Mouse (Mus musculus) spleen, embryonic (tissue): ENCODE measurements around the gene Efhd2.

Source experiments
- CTCF ChIA-PET: fragments of 350-600 bp; sonication (Branson Sonifier 250); formaldehyde crosslinking; loops from one replicate; lab custom pipeline; 2022; lab: Charles Lee

Gene Efhd2

DNA sequence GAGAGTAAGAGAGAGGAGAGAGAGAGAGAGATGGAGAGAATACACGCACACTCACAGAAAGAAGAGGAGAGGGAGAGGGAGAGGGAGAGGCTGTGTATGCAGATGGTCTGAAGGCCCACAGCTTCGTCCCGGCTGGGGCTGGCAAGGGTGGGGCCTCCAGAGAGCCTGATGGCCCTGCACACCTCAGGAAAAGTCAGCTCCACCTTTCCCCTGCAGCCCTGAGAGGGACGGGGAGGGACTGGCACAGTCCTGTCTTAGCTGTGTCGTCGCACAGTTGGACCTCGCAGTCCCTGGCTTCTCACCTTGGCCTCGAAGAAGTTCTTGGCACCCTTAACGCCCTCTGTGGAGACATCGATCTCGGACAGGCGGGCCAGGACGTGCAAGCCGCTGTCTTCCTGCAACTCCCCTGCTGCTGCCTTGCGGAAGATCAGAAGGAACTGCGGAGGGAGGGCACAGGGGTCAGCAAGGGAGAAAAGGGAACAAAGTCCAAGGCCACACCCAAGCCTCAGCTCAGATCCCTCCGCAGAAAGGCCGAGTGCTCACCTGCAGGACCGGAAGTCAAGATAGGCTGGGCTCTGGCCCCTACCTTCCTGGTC is 14.4 kb downstream of the Efhd2 start:
- CTCF ChIA-PET = interaction anchor here (0.5 to 1.0 kb wide), 2 partner anchors 97 to 98 kb away, joined by 3 read pairs; no protein-coding TSS in a partner anchor

DNA sequence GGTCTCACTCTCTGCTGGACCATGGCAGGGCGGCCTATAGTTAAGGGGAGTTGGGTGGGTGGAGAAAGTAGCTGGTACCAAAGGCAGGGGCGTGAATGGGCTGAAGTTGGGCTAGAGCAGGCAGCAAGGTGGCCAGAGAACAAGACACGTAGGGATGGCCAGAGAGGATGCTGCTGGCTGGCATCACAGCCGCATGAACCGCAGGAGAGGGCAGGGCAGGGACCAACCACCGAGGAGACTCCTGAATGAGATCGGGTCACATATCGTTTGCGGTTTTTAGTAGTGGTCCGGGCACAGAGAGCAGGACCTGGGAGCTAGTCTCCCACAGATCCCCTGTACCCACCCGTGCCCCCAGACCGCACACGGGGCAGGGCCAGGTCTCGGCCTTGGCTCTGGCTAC is 15.4 kb downstream of the Efhd2 start:
- CTCF ChIA-PET = interaction anchor here (0.6 kb wide), 1 partner anchor 80 kb away, joined by 7 read pairs; no protein-coding TSS in a partner anchor

DNA sequence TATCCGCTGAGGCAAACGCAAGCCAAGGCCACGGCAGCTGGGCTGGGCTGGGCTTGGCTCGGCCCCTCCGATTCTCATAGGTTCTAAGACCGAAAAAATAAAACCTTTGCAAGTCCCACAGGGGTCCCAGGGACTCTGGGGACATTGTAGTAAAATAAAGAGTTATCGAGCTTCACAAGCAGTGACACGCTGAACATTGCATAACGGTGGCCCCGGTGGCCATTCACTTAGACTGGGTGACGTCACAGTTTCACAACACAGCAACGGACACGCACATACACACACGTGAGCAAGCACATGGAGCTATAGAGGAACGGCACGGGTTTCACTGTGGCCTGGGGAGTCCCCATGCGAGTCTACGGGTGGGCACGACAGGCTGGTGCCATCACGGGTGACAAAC is 16.2 kb downstream of the Efhd2 start:
- CTCF ChIA-PET = interaction anchor here (0.7 kb wide), 1 partner anchor 17 kb away, joined by 3 read pairs; no protein-coding TSS in a partner anchor

DNA sequence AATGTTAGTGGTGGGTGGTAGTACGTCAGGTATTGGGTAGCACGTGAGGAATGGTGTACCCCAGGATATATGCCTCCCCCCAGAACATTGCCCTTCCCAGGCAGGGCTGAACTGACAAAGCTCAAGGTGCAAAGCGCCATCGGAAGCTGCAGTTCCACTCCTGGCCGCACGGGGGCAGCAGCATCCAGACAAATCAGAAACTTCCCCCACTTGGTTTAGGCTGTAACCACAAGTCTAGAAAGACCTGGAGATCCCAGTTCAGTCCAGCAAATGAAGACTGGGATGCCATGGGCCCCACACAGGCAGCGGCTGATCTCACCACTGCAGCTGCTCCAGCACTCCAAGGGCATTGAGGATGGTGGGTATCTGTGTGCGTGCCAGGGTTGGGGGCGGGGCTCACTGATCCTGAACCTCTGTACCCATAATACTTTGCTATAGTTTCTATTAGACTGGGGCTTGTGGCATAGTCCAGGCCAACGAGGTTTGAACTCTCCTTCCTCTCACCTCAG is 17.2 kb downstream of the Efhd2 start:
- CTCF ChIA-PET = no interaction called here

DNA sequence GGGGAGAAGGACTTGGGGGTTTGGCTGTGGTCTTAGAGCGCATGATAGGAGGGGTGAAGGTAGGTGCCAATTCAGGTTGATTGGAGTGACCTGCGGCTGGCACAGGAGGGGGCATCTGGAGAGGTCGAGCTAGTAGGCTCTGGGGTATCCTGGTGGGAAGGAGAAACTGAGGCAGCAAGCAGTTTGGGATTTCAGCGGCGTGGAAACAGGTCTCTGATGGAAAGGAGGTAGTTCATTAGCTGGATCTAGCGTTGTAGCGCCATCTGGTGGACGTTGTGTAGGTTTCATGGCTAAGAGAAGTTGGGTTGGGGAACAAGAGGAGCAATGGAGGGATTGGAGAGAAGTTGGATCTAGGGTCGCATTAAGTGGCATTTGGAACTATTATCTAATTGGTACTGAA is 21.3 kb downstream of the Efhd2 start:
- CTCF ChIA-PET = interaction anchor here (0.6 to 0.7 kb wide), 2 partner anchors 110 to 543 kb away, joined by 3 to 4 read pairs; no protein-coding TSS in a partner anchor

DNA sequence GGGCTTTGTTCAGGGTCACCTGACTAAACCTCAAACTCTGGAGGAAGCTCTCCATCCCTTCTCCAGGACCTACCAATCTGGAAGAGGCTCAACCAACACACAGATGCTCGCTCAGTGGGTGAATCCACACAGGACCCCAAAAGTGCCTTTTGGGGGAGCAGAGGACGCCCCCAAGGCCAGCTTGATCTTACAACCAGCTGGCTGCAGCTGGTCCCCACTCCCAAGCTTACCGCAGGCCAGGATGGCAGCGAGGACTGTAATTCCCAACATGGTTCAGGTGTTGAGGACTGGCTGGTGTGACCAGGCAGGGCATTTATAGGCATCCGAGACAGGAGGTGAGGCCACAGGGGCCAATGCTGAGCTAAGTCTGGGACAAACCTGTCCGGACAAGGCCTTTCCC is 28.7 kb downstream of the Efhd2 start, which contains the start of gene Ctrc:
Gene Ctrc, minus strand, starts transcription at position 361 of the 400 bp plus-strand sequence.
- CTCF ChIA-PET = no interaction called here

DNA sequence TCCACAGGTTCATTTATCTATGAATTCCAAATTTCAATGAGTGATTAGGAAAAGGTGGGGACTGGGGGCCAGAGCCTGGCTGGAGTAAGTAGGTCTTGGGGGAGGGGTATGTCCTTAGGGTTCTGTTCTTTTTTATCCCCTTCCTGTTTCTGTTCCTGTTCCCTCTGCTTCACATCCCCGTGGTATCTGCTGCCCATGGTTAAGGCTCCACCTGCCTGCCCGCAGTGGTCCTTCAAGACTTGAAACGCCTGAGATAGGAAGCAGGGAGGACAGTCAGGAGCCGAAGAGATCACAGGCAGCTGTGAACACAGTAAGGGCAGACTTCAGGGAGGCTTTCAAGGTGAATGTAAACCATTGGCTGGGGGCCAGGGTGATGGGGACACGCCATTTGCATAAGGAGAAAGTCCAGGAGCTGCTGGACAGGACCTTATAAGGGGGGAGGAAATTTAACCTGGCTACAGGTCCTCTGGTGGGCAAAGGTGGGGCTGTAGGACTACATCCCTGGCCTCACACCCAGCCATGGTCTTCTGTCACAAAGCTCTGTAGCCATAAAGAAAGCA is 40.1 kb downstream of the Efhd2 start:
- CTCF ChIA-PET = no interaction called here

DNA sequence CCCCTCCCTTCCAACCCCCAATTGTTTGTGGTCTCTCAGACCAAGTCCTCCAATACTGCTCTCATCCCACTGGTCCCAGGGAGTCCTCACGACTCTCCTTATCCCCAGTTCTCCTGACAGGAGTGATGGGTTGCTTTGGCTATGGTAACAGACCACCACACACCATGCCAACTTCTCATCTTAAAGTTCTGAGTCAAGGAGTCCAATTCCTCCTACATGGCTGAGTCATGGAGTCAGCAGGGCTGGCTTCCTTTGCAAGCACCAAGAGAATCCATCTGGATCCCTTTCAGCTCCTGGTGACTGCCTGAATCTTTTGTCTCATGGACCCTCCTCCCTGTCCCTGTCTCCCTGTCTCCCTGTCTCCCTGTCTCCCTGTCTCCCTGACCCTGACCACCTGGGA is 40.8 kb downstream of the Efhd2 start:
- CTCF ChIA-PET = no interaction called here

DNA sequence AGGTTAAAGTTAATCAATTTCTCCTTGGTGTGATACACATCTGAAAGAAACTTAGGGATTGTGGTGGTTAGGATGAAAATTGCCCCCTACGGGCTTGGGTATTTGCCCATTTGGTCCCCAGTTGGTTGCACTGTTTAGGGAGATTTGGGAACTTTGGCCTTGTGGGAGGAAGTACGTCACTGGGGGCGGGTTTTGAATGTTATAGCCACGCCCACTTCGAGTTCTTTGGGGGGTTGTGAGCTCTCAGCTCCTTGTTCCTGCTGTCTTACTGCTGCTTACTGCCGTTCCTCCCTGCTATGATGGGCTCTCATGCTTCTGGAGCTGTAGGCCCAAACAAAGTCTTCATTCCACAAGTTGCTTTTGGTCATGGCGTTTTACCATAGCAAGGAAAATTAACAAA is 43.4 kb downstream of the Efhd2 start:
- CTCF ChIA-PET = interaction anchor here (0.5 kb wide), 1 partner anchor 47 kb away, joined by 3 read pairs; no protein-coding TSS in a partner anchor

DNA sequence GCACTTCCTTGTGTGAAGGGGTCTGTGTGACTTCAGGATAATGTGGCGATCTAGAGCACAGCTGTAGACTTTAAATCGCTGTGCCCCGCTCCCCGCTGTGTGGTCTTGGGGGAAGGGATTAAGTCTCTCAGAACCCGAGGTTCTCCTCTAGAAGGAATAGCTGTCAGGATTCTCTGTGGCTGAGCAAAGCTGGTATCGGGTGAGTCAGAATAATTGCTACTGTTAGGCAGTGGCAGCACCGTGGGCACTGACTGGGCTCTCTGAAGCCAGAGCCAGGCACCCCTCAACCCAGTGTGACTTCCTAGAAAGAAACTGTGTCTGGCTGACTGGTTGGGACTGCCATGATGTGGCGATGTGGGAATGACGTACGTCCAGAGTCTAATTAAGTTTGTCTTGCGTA is 44.3 kb downstream of the Efhd2 start:
- CTCF ChIA-PET = no interaction called here

DNA sequence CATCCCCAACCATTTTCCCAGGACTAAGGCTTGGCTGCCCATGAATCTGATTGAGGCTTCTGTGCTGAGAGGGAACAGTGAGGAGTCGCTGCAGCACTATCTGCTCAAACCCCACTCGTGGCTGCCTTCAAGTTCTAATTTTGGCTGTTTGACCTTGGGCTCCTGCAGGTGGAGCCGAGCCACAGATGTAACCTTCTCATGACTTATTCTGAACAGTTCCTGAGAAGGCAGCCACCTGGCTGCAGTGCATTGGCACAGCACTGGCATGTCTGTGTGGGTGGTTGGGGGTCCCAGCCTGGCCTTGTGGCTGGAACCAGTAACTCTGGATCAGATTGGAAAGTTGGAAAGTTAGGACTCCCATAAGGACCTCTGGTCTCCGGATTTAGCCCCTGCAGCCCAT is 46.5 kb downstream of the Efhd2 start:
- CTCF ChIA-PET = no interaction called here

DNA sequence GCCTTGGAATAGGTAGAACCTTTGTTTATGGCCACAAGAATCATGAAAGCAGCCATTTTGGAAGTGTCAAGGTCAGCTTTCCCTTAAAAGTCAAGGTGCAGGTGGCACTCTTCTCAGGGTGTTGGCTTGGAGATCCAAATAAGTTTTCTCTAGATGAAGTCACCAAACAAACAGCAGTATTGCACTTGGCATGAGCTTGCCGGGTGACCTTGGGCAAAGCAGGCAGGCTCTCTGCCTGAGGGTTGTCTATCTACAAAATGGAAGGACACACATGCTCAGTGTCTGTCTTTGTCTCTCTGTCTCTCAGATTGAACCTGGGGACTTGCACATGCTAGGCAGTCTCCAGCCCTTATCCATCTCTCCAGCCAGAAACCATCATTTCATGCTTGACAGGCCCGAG is 47.3 kb downstream of the Efhd2 start:
- CTCF ChIA-PET = no interaction called here

DNA sequence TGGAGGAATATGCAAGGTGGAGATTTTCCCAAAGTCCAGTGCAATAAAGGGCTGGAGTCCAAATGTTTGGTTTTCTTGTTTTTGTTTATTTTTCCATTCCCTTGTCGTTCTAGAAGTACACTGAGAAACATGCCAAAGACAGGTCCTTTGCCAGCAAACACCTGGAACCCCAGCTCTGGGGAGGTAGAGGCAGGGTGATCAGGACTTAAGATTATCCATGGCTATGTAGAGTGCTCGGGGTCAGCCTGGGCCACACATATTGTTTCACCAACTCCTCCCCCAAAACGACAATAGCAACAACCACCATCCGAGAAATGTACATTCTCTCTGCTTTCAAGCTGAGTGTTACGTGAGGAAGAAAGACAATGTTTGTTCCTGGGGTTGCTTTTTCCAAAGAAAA is 48.7 kb downstream of the Efhd2 start, which contains the start of gene Cela2a:
Gene Cela2a, minus strand, starts transcription at position 101 of the 400 bp plus-strand sequence.
- CTCF ChIA-PET = no interaction called here

DNA sequence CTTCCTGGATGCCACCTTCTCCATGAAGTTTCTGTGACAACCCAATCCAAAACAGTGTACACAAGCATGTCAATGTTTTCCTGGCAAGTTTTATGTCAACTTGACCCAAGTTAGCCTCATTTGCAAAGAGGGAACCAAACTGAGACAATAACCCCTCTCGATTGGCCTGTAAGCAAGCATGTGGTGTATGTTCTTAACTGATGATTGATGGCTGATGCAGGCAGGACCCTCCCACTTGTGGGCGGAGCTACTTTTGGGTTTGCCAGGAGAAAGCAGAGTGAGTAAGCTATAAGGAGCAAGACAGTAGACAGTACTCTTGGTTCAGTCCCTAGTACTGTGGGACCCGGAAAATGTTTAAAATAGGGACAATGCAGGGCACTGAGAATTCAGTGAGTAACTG is 51.7 kb downstream of the Efhd2 start:
- CTCF ChIA-PET = no interaction called here

DNA sequence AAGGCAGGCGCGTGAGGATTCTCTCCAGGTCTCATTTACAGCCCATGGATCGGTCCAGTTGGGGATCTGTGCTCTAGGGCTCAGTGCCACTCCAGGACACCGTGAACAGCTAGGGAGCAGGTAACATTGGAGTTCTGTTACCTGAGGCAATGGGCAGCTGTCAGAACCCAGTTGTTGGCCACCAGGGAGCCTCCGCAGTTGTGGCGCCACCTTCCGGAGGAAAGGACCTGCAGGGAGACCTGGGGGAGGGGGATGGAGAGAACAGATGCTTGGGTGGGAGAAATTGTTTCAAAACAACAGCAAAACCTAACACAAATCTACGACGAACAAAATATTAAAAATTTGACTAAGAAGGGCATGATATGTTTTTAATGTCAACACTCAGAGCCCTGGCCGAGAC is 52.6 kb downstream of the Efhd2 start:
- CTCF ChIA-PET = no interaction called here

DNA sequence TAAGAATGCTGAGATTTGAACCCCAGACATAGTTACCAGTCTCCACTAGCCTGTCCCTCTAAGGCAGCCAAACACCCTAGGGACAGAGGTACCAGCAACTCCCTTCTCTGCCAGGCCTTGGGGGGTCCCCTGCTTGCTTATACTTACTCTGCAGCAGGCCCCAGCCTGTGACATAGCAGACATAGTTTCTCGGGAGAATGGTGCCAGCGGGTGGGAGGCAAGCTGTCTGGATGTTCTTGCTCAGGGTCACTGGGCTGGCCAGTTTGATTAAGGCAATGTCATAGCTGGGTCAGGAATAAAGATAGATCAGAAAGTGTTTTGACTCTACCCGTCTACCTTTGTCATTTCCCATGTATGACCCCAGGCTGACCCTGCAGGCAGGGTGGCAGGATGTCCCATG is 53.5 kb downstream of the Efhd2 start:
- CTCF ChIA-PET = no interaction called here

DNA sequence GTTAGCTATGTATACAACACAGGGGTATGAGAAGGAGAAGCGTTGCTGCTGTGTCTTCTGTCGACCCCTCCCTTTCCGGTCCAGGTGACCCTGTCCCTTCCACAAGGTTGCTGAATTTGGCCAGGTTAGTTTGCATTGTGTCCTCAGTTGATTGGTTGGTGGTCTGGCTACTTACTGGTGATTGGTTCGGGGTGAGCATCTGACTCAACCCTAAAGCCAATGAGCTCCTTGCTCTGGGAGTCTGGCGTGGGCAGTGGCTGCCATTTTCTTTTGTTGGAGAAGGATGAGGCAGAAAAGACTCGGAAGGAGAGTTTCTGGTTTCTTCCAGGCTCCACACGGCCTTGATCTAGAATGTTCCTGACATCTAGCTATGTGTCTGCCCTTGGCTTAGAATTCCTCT is 55.4 kb downstream of the Efhd2 start:
- CTCF ChIA-PET = no interaction called here

DNA sequence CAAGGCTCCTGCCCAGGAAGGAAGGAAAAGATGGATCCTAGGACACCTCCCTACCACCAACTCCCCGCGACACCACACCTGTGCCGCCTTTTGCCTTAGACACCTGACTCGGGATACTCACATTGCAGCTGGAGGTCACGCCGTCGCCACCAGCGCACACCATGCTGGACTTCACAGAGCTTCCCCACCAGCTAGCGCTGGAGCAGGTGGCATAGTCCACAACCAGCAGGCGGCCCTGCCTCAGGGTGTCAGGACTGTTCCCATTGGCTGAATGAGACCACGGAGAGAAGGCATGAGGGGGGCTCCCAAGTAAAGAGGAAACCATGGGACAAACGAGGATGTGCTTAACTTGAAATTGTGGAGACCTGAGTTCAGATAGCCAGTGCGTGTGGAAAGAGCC is 55.9 kb downstream of the Efhd2 start:
- CTCF ChIA-PET = no interaction called here

DNA sequence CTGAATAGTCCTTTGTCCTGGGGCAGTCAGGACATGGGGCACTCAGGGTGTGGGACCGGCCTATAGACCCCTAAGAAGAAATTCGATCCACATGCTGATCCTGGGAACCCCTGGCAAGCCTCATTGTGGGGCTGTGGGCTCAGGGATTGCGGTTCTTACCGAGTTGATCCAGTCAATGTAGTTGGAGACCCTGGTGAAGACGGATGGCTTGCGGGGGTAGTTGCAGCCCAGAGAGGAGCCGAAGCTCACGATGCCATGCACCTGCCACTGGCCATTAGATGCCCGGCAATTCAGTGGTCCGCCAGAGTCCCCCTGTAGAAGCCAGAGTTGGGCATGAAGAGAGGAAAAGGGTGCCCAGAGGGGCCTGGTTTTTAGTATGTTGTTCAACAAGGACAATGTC is 57.0 kb downstream of the Efhd2 start:
- CTCF ChIA-PET = no interaction called here

DNA sequence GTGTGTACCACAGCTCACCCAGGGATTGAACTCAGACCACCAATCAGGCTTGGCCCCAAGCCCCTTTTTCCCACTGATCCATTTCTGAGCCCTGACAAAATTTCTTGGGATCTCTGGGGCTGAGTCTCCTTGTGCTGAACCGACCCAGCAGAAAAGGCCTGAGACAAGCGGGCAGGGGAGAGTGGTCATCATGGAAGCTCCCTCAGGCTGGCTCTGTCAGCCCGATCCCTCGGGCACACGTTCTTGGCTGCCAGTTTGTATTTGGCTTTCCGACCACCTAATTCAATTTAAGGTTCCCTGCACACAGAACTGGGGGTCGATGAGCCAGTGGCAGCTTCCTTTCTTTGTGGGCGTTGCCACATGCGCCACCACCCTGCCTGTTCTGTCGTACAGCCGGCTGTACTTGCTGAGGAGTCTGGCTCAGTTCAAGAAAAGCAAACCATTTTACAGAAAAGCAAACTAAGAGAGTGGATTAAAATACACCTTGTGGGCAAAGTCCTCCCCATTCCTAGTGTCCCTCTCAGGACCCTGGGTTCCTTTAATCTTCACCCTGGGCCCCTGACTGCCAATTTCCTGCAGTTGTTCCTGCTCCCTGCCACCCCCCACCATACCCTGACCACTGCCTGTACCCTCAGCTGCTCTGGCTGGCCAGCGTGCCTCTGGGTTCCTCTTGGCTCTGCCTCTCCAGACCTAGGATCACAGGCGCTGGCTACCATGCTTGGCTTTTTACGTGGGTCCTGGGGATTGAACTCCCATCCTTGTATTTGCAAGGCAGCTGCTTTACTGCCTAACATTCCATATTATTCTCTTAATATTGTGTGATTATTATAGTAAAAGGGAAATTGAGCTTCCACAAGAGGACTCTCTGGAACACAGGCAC is 57.7 kb downstream of the Efhd2 start:
- CTCF ChIA-PET = interaction anchor here (0.5 kb wide), 1 partner anchor 25 kb away, joined by 3 read pairs; no protein-coding TSS in a partner anchor

DNA sequence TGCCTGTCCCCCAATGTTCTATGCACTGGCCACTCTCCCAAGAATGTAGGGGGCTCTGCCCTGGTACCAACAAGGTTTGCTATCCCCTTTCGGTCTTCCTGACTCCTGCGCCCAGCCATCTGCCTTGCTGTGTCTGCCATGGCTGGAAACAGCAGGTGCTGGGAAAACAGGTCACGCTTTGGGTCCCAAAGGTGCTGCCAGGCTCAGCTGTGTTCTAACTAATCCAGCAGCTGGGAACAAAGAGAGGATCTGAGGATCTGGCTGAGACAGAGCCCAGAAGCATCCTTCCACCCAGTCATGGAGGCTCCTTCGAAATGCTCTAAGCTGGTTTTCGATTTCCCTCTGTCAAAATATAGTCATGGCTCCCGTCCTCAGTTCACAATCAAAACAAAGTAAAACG is 58.5 kb downstream of the Efhd2 start:
- CTCF ChIA-PET = interaction anchor here (0.5 kb wide), 1 partner anchor 25 kb away, joined by 3 read pairs; no protein-coding TSS in a partner anchor

DNA sequence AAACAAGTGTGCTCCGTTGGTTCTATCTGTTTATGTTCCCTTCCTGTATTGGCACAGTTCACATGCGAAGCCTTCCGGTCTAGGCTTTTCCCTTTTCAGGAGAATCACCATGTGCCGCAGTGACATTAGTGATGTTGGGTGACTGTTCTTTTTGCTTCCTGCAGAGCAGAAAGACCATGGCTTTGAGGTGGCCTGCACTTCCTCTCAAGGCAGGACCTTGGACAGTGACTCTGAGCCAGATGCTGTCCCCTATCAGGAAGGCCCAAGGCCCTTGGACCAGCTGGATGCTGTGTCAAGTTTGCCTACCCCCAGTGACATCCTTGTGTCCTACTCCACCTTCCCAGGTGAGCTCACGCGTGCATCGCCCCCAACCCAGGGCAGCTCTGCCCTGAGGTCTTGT is 63.3 kb downstream of the Efhd2 start:
- CTCF ChIA-PET = no interaction called here
